Mouse (Mus musculus) megakaryocyte, embryonic 14.5 days (primary cell): ENCODE results near the gene Mlxip.

Experiments
- FLI1 ChIP-seq: IDR thresholded peaks from 2 replicates; pipeline ENCODE4 v1.6.1; 2012; ENCODE audit warnings: low read length, inconsistent platforms, mixed read lengths
- GATA1 ChIP-seq: IDR thresholded peaks from 3 replicates; pipeline ENCODE4 v1.6.1; 2012; ENCODE audit warnings: mixed read lengths, low read length, inconsistent platforms, borderline replicate concordance

GRCm38 (mm10) chr5:123473817-123474216, 79.2 kb downstream of the Mlxip start:
- no peak for TF ChIP-seq GATA1
- no peak for TF ChIP-seq FLI1
